Mouse (Mus musculus) heart, postnatal 36 days (tissue): ENCODE measurements around the gene Psmb5. TPM values are rescaled to one million over a fixed set of nuclear protein-coding genes. Genes with fewer than 3 reads are reported as not detected.

Source experiments
- DNase-seq, 2 experiments: peaks; one replicate each; pipeline ENCODE4 v3.0.0; 2021 to 2022
- intact Hi-C: fragments of 180-260 bp; cut with DNase I; formaldehyde crosslinking; loops from one replicate; pipeline ENCODE4 v1.15.1; 2025
- microRNA-seq, 2 experiments: library from miRNA; unstranded; fragments of <30 nt; microRNA quantifications; one replicate each; pipeline ENCODE4 v1.2.0; 2021; ENCODE audit warnings: borderline number of aligned reads in 2 of 2
- total RNA-seq, 2 experiments: library from RNA; stranded (reverse); gene quantifications; 2 replicates each; pipeline ENCODE4 v1.2.3; 2021

Psmb5 gene
- total RNA-seq, 2 experiments from 2014 or later: 185 to 191 TPM

- peak in 1 of 2 experiments; percentile 27 for DNase-seq
- intact Hi-C loops: loop anchor here (1.0 to 2.0 kb wide), 2 partner anchors 72 to 131 kb away; partner anchors contain the start of gene Cdh24
Measured at GRCm38 (mm10) chr14:54569451-54570392, 48.1 kb downstream of the Psmb5 start.

- intact Hi-C loops: loop anchor here (1.0 kb wide), 1 partner anchor 72 kb away; the partner anchor contains the start of gene Cdh24
- peak; percentile 76 to 83 for DNase-seq
Measured at GRCm38 (mm10) chr14:54568694-54569414, 49.0 kb downstream of the Psmb5 start.

Small RNA genes within 50 kb of the gene (microRNA-seq; reads per million reads assigned to microRNA genes)
- 0 reads per million in 2 experiments for gene Mir686
- gene Mir6948: 0 reads per million in 2 experiments

Other genes starting within 250 kb of the Psmb5 start
- gene Slc7a7, start 200.2 kb downstream of the Psmb5 start, total RNA-seq: 1 to 10 TPM; 4.1 to 6.1 TPM
- gene Mrpl52, start 191.1 kb downstream of the Psmb5 start, total RNA-seq: 100 to 1,000 TPM; 118 to 126 TPM
- gene Mmp14, start 186.4 kb downstream of the Psmb5 start, total RNA-seq: 10 to 100 TPM; 12.6 to 19.1 TPM
- gene Lrp10, start 153.9 kb downstream of the Psmb5 start, total RNA-seq: 10 to 100 TPM; 55.5 to 57.6 TPM
- gene Rem2, start 141.9 kb downstream of the Psmb5 start, total RNA-seq: not detected
- 10 to 100 TPM; 30.3 to 37.7 TPM for gene Prmt5, start 100.5 kb downstream of the Psmb5 start, total RNA-seq
- gene Haus4, start 63.4 kb downstream of the Psmb5 start, total RNA-seq: 1 to 10 TPM; 3.2 to 4.1 TPM
- 1 to 10 TPM; 6.1 to 6.4 TPM for gene Ajuba, start 40.5 kb downstream of the Psmb5 start, total RNA-seq
- gene 4931414P19Rik, start 12.0 kb downstream of the Psmb5 start, total RNA-seq: 1 to 10 TPM; 4.0 to 5.9 TPM
- gene Psmb11, start 3.4 kb upstream of the Psmb5 start, total RNA-seq: not detected
- gene Gm17606, start 22.9 kb upstream of the Psmb5 start, total RNA-seq: not detected
- gene Cdh24, start 23.3 kb upstream of the Psmb5 start, total RNA-seq: under 1 TPM; 0.27 to 0.44 TPM
- gene 1700123O20Rik, start 68.2 kb upstream of the Psmb5 start, total RNA-seq: 10 to 100 TPM; 14.5 to 16.1 TPM
- gene Acin1, start 68.9 kb upstream of the Psmb5 start, total RNA-seq: 10 to 100 TPM; 72.2 to 80.2 TPM
- not detected for gene Gm29776, start 80.8 kb upstream of the Psmb5 start, total RNA-seq
- not detected for gene Cebpe, start 94.2 kb upstream of the Psmb5 start, total RNA-seq
- 1 to 10 TPM; 2.6 to 3.1 TPM for gene Slc7a8, start 163.9 kb upstream of the Psmb5 start, total RNA-seq
- not detected for gene Rnf212b, start 196.1 kb upstream of the Psmb5 start, total RNA-seq